Mouse (Mus musculus) urinary bladder, postnatal 36 days (tissue): ENCODE measurements around the gene Elk3.

ENCODE experiments used
- DNase-seq, 2 experiments: peaks; one replicate each; pipeline ENCODE4 v3.0.0; 2022; ENCODE audit warnings: low spot score in 2 of 2, mixed read lengths in 1 of 2

The Elk3 gene

DNA sequence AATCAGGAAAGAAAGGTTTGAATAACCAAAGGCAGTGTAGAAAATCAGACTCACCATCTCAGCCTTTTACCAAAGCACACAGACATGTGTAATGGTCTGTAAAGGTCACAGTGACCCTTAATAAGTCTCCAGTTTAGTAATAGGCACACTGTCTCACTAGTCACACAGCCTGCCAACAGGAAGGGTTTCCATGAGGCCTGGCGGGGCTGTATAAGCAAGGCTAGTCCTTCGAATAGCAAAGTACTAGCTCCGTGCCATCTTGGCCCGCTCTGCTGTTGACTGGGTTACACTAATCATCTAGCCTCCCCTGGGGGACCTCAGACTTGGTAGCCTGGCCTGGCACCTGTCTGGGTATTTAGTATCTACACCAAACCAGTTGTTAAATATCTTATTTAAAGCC, 20.6 kb upstream of the Elk3 start:
- no peak for DNase-seq

GRCm38 (mm10) chr10:93328321-93328720, 17.4 kb upstream of the Elk3 start:
- no peak for DNase-seq

GRCm38 (mm10) chr10:93327187-93327586, 16.3 kb upstream of the Elk3 start:
- no peak for DNase-seq

GRCm38 (mm10) chr10:93326741-93327100, 15.8 kb upstream of the Elk3 start:
- DNase-seq = no peak

DNA sequence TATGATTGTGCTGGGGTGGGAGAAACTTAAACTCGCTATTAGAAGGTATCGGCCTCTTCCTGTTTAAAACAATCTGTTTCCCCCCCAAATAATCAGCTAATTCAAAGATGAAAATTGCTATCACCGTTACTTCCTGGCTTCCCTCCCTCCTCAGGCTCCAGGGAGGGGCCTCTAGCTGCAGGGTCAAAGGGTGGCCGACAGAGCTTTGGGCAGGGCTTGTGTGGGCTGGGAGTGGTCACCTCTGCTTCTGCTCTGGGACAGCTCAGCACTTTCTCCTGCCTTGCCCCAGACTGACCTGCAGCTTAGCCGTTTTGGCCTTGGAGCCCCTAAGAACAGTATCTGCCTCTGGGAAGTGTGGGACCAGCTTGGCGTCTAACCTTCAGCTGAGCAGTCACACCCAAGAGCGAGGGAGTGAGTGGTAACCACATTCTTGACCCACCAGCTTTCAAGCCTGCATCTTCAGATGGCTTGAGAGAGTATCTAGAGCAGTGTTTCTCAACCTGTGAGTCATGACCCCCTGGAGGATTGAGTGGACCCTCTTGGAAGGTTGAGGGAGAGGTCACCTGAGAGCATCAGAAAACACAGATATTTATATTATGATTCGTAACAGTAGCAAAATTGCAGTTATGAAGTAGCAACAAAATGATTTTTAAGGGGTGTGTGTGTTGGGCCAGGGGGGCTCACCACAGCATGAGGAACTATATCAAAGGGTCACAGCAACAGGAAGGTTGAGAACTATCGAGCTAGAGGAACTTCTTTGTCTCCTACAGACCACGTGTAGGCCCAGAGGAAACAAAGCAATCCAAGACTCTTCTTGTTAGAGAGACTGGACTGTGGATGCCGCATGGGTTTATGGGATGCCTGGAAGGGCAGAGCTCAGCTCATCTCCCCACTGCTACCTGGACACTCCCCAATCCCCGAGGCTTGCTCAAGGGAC, 15.1 kb upstream of the Elk3 start:
- no peak for DNase-seq

DNA sequence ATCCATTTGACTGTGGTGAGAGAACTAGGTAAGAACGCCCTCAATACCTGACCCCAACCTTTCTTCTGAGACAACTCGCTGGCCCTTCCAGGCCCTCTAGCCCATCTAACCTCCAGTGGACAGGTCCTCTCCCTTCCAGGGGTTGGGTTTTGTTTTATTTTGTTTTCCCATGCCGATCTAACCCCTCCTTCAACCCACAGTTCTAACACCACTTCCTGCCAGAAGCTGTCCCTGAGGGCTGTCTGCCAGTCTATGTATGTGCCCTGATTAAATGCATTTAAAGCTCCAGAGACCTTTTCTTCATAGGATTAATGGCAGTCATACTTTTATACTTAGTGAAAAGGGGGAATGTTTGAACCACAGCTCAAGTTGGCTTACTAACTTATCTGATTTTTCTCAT, 14.4 kb upstream of the Elk3 start:
- DNase-seq = no peak

DNA sequence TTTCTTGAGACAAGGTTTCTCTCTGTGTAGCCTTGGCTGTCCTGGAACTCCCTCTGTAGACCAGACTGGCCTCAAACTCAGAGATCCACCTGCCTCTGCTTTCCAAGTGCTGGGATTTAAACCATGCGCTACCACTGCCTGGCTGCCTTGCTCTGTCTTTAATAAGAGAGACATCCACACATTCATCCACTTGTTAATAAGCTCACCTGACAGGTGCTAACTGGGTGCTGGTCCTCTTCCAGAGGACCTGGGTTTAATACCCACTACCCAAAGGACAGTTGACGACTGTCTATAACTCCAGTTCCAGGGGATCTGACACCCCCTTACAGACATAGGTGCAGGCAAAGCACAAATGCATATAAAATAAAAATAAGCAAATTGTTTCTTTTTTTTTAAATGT, 13.5 kb upstream of the Elk3 start:
- DNase-seq = no peak

- no peak for DNase-seq
Observed at GRCm38 (mm10) chr10:93323659-93324058, 12.7 kb upstream of the Elk3 start.

GRCm38 (mm10) chr10:93321763-93322162, 10.8 kb upstream of the Elk3 start:
- no peak for DNase-seq

GRCm38 (mm10) chr10:93320148-93320547, 9.2 kb upstream of the Elk3 start:
- no peak for DNase-seq

GRCm38 (mm10) chr10:93319526-93320063, 8.7 kb upstream of the Elk3 start:
- no peak for DNase-seq

GRCm38 (mm10) chr10:93316909-93317308, 6.0 kb upstream of the Elk3 start:
- DNase-seq = no peak

DNA sequence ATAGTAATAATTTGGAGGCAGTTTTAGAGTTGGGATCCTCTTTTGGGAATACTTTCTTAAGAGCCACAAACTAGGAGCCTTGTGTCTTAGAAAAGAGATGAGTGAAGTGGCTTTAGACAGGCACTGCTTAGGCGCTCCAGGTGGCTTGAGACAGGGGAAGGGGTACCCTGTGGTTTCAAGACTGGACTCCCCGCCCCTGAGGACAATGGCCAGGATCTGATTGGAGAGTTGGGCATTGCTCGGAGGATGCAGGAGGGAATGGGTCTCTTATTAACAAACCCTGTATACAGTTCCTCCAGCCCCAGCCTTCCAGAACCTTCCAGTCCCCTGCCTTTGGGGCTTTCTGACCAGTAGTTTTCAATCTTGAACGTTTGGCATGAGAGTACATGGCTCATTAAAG, 641 bp upstream of the Elk3 start:
- no peak for DNase-seq

DNA sequence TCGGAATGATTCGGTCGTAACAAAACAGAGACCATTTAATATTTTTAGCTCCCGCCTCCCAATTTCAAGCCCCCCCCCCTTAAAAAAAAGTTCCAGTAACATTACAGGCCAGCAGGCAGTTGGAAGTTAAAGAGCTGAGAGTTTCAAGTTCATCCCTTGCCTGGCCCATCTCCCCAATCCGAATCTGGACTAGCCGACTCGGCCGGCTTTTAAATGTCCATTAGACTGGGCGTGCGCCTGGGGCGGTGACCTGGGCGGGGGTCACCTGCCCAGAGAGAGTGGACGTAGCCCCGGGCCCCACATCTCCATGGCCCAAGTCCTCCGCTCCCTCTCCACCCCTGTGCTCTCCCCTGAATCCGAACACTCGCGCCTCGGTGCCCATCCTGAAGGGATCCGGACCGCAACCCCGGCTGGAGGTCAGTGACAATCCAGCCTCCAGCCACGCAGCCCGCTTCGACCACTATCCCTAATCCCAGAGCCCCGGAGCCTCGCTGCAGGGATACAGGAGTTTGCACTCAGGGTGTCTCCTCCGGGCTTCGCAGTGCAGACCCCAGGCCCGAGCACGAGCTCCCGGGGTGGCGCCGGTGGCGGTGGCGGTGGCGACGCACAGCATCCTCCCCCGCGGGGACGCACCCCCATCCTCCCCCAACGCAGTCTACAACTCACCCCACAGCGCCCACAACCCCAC, 857 bp downstream of the Elk3 start:
- peak; percentile 21 to 36 for DNase-seq

GRCm38 (mm10) chr10:93309131-93309933, 1.6 kb downstream of the Elk3 start:
- peak; percentile 33 to 47 for DNase-seq

- DNase-seq = no peak
Observed at GRCm38 (mm10) chr10:93306367-93306766, 4.6 kb downstream of the Elk3 start.

DNA sequence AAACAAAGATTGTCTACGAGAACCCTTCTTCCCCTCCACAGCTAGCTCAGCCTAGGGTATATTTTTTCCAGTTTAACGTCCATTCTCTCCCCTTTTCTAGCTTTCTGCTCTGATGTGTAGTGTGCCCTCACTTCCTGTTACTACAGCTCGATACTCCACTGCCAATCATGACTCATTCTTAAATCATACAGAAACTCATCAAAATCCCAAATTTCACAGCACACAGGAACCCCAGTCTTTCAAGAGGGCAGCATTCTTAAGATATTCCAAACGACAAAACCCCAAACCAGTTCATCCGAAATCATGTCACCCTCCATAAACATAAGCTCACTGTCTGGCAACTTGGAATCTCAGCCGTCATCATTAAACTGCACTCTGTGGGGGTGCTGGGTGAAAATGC, 5.0 kb downstream of the Elk3 start:
- DNase-seq = no peak

DNA sequence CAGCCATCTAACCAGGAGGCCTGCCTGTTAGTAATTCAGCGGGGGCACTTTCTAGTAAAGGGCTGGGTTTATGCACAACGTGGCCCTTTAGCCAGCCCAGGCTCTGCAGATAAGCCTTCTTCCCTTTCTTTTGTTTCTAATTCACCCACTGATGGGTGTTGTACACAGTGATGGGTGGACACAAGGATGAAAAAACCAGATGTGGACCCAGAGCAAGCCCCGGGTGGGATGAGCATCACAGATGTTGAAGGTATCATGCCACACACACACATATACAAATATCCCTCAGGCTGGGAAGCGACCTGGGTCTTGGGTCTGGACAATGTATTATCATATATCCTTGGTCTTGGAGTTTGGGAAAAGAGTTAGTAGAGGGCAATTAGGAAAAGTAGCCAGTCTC, 7.7 kb downstream of the Elk3 start:
- DNase-seq = no peak

GRCm38 (mm10) chr10:93301831-93302230, 9.1 kb downstream of the Elk3 start:
- no peak for DNase-seq

GRCm38 (mm10) chr10:93298208-93298607, 12.7 kb downstream of the Elk3 start:
- no peak for DNase-seq

- DNase-seq = no peak
Observed at GRCm38 (mm10) chr10:93297774-93298173, 13.2 kb downstream of the Elk3 start.
